Mouse (Mus musculus) limb, embryonic 15.5 days (tissue): ENCODE measurements at regions not wholly inside any gene's neighbourhood (a gene's known extent, or its start where the extent isn't known, plus 50 kb on each side); places are given as distances from the start of the nearest gene placed in this dataset.
A peak's percentile ranks its signal among the peaks of the same experiment; 100 is the strongest.

Experiments
- ATAC-seq: fragments of 200-750 bp; cut with Nextera tagmentation; 2 replicates; pipeline ENCODE4 v1.8.0; 2017; ENCODE audit warnings: low read depth, moderate TSS enrichment; ENCODE audit not compliant: insufficient number of reproducible peaks, low FRiP score, low TSS enrichment
- H3K27ac ChIP-seq: fragments of 300-500 bp; sonication (generic); 2 replicates; pipeline ENCODE4 v1.5.1; 2015; ENCODE audit warnings: moderate library complexity, mild to moderate bottlenecking, inconsistent platforms
- H3K27me3 ChIP-seq: fragments of 300-500 bp; sonication (generic); 2 replicates; pipeline ENCODE4 v1.6.1; 2015; ENCODE audit warnings: inconsistent platforms
- H3K36me3 ChIP-seq: fragments of 300-500 bp; sonication (generic); 2 replicates; pipeline ENCODE4 v1.6.1; 2015; ENCODE audit warnings: inconsistent platforms
- H3K4me1 ChIP-seq: fragments of 300-500 bp; sonication (generic); 2 replicates; pipeline ENCODE4 v1.6.1; 2015; ENCODE audit warnings: inconsistent platforms
- H3K4me2 ChIP-seq: fragments of 300-500 bp; sonication (generic); 2 replicates; pipeline ENCODE4 v1.6.1; 2015; ENCODE audit warnings: mild to moderate bottlenecking, inconsistent platforms
- H3K4me3 ChIP-seq: fragments of 300-500 bp; sonication (generic); 2 replicates; pipeline ENCODE4 v1.5.1; 2015; ENCODE audit warnings: mild to moderate bottlenecking, inconsistent platforms
- H3K9ac ChIP-seq: fragments of 300-500 bp; sonication (generic); 2 replicates; pipeline ENCODE4 v1.6.1; 2015; ENCODE audit warnings: inconsistent platforms
- H3K9me3 ChIP-seq: fragments of 300-500 bp; sonication (generic); 2 replicates; pipeline ENCODE4 v1.6.1; 2016; ENCODE audit warnings: inconsistent platforms
- WGBS: fragments of 180-500 bp; shearing (Covaris S2); methylation state at CpG from one replicate; pipeline ENCODE4 v1.1.7; 2015; 5-methylcytosine and 5-hydroxymethylcytosine counted together

GRCm38 (mm10) chr1:57470356-57470755 is 63.5 kb upstream of the Tyw5 start:
- no peak overlapping the region for H3K4me2 ChIP-seq
- H3K27me3 ChIP-seq, result no peaks in the 10 kb centered on the region
- no peak overlapping the region for H3K27ac ChIP-seq
- H3K9me3 ChIP-seq, result no peaks in the 10 kb centered on the region
- no peak overlapping the region for H3K9ac ChIP-seq
- 100% methylated on average over 1 of the region's 1 CpGs for WGBS
- ATAC-seq, result no peak
- no peak overlapping the region for H3K4me3 ChIP-seq
- H3K36me3 ChIP-seq, result no peaks in the 10 kb centered on the region
- no peaks in the 10 kb centered on the region for H3K4me1 ChIP-seq

GRCm38 (mm10) chr1:57472235-57472634 is 65.3 kb upstream of the Tyw5 start:
- Histone ChIP-seq H3K9me3 (no peaks in the 10 kb centered on the region), H3K4me2 (no peak overlapping the region), H3K4me3 (no peak overlapping the region), H3K36me3 (no peaks in the 10 kb centered on the region), H3K9ac (no peak overlapping the region), H3K4me1 (peaks cover 3% of the 10 kb centered on the region; the same call in 1 of the 2 replicates), H3K27me3 (no peaks in the 10 kb centered on the region), H3K27ac (no peak overlapping the region)
- WGBS, result 38% methylated on average over 1 of the region's 1 CpGs
- no peak for ATAC-seq

GRCm38 (mm10) chr1:57477725-57478124 is 70.8 kb upstream of the Tyw5 start:
- H3K9me3 ChIP-seq, result no peaks in the 10 kb centered on the region
- no peak overlapping the region for H3K9ac ChIP-seq
- H3K4me2 ChIP-seq, result no peak overlapping the region
- 9% methylated on average over 1 of the region's 1 CpGs for WGBS
- H3K27ac ChIP-seq, result peak overlapping the region; percentile 54
- H3K4me1 ChIP-seq, result peaks cover 14% of the 10 kb centered on the region
- no peaks in the 10 kb centered on the region for H3K36me3 ChIP-seq
- ATAC-seq, result no peak
- H3K27me3 ChIP-seq, result no peaks in the 10 kb centered on the region
- no peak overlapping the region for H3K4me3 ChIP-seq

- no peaks in the 10 kb centered on the region for H3K9me3 ChIP-seq
- no peak for ATAC-seq
- no peak overlapping the region for H3K4me2 ChIP-seq
- peak overlapping the region; percentile 54 for H3K27ac ChIP-seq
- H3K27me3 ChIP-seq, result no peaks in the 10 kb centered on the region
- peaks cover 14% of the 10 kb centered on the region for H3K4me1 ChIP-seq
- no peak overlapping the region for H3K4me3 ChIP-seq
- 18% methylated on average over 2 of the region's 2 CpGs for WGBS
- H3K36me3 ChIP-seq, result no peaks in the 10 kb centered on the region
- no peak overlapping the region for H3K9ac ChIP-seq
These were observed 71.2 kb upstream of the Tyw5 start for GRCm38 (mm10) chr1:57478151-57478550.

GRCm38 (mm10) chr1:57478800-57479199 is 71.9 kb upstream of the Tyw5 start:
- no peaks in the 10 kb centered on the region for H3K9me3 ChIP-seq
- H3K4me2 ChIP-seq, result no peak overlapping the region
- peaks cover 14% of the 10 kb centered on the region for H3K4me1 ChIP-seq
- no peaks in the 10 kb centered on the region for H3K27me3 ChIP-seq
- no peak for ATAC-seq
- H3K4me3 ChIP-seq, result no peak overlapping the region
- H3K27ac ChIP-seq, result no peak overlapping the region
- 82% methylated on average over 1 of the region's 1 CpGs for WGBS
- H3K9ac ChIP-seq, result no peak overlapping the region
- H3K36me3 ChIP-seq, result no peaks in the 10 kb centered on the region

- no peak overlapping the region for H3K4me3 ChIP-seq
- H3K27ac ChIP-seq, result peak overlapping the region; percentile 47; the same call in 1 of the 2 replicates
- no peak overlapping the region for H3K4me2 ChIP-seq
- ATAC-seq, result no peak
- WGBS, result 17% methylated on average over 4 of the region's 4 CpGs
- H3K36me3 ChIP-seq, result no peaks in the 10 kb centered on the region
- H3K9me3 ChIP-seq, result no peaks in the 10 kb centered on the region
- peaks cover 14% of the 10 kb centered on the region for H3K4me1 ChIP-seq
- H3K9ac ChIP-seq, result no peak overlapping the region
- H3K27me3 ChIP-seq, result no peaks in the 10 kb centered on the region
These were observed 72.7 kb upstream of the Tyw5 start for GRCm38 (mm10) chr1:57479566-57479965.

- Histone ChIP-seq H3K36me3 (no peaks in the 10 kb centered on the region), H3K9me3 (no peaks in the 10 kb centered on the region), H3K27ac (no peak overlapping the region), H3K4me1 (no peaks in the 10 kb centered on the region), H3K9ac (no peak overlapping the region), H3K27me3 (no peaks in the 10 kb centered on the region), H3K4me3 (no peak overlapping the region), H3K4me2 (no peak overlapping the region)
- WGBS, result 29% methylated on average over 2 of the region's 2 CpGs
- ATAC-seq, result no peak
These were observed 82.3 kb upstream of the Tyw5 start for GRCm38 (mm10) chr1:57489176-57489575.

GRCm38 (mm10) chr1:57489588-57489987 is 82.7 kb upstream of the Tyw5 start:
- no peaks in the 10 kb centered on the region for H3K27me3 ChIP-seq
- no peaks in the 10 kb centered on the region for H3K4me1 ChIP-seq
- no peak for ATAC-seq
- no peaks in the 10 kb centered on the region for H3K36me3 ChIP-seq
- H3K9me3 ChIP-seq, result no peaks in the 10 kb centered on the region
- H3K27ac ChIP-seq, result peak overlapping the region; percentile 22; the same call in 1 of the 2 replicates
- no peak overlapping the region for H3K4me3 ChIP-seq
- no peak overlapping the region for H3K4me2 ChIP-seq
- 43% methylated on average over 6 of the region's 6 CpGs for WGBS
- H3K9ac ChIP-seq, result no peak overlapping the region

- no peaks in the 10 kb centered on the region for H3K36me3 ChIP-seq
- H3K9ac ChIP-seq, result no peak overlapping the region
- peak overlapping the region; percentile 22 for H3K27ac ChIP-seq
- H3K9me3 ChIP-seq, result no peaks in the 10 kb centered on the region
- no peaks in the 10 kb centered on the region for H3K4me1 ChIP-seq
- no peak for ATAC-seq
- no peak overlapping the region for H3K4me2 ChIP-seq
- no peaks in the 10 kb centered on the region for H3K27me3 ChIP-seq
- no peak overlapping the region for H3K4me3 ChIP-seq
- 45% methylated on average over 4 of the region's 4 CpGs for WGBS
These were observed 83.1 kb upstream of the Tyw5 start for GRCm38 (mm10) chr1:57490021-57490420.

GRCm38 (mm10) chr1:57492696-57493095 is 85.8 kb upstream of the Tyw5 start:
- Histone ChIP-seq H3K9ac (no peak overlapping the region), H3K4me3 (no peak overlapping the region), H3K27me3 (no peaks in the 10 kb centered on the region), H3K4me1 (no peaks in the 10 kb centered on the region), H3K36me3 (no peaks in the 10 kb centered on the region), H3K4me2 (no peak overlapping the region), H3K9me3 (no peaks in the 10 kb centered on the region), H3K27ac (no peak overlapping the region)
- no peak for ATAC-seq
- WGBS, result 29% methylated on average over 2 of the region's 2 CpGs

GRCm38 (mm10) chr1:57497489-57498037 is 90.7 kb upstream of the Tyw5 start:
- no peak overlapping the region for H3K9ac ChIP-seq
- no peak overlapping the region for H3K4me2 ChIP-seq
- no peaks in the 10 kb centered on the region for H3K4me1 ChIP-seq
- no peaks in the 10 kb centered on the region for H3K27me3 ChIP-seq
- WGBS, result 62% methylated on average over 8 of the region's 8 CpGs
- no peak overlapping the region for H3K27ac ChIP-seq
- H3K9me3 ChIP-seq, result no peaks in the 10 kb centered on the region
- H3K4me3 ChIP-seq, result no peak overlapping the region
- no peaks in the 10 kb centered on the region for H3K36me3 ChIP-seq
- ATAC-seq, result no peak

GRCm38 (mm10) chr1:57510359-57511120 is 103.6 kb upstream of the Tyw5 start:
- no peaks in the 10 kb centered on the region for H3K4me1 ChIP-seq
- H3K9me3 ChIP-seq, result no peaks in the 10 kb centered on the region
- WGBS, result 70% methylated on average over 8 of the region's 9 CpGs
- no peaks in the 10 kb centered on the region for H3K27me3 ChIP-seq
- ATAC-seq, result peak; percentile 52; the same call in 1 of the 2 replicates
- no peak overlapping the region for H3K4me2 ChIP-seq
- H3K4me3 ChIP-seq, result no peak overlapping the region
- H3K36me3 ChIP-seq, result no peaks in the 10 kb centered on the region
- H3K27ac ChIP-seq, result peak overlapping the region; percentile 38; the same call in 1 of the 2 replicates
- no peak overlapping the region for H3K9ac ChIP-seq
